Mouse (Mus musculus) splenic B cell, adult 2 months (primary cell): ENCODE results near the gene Fam102a.

ENCODE experiments used
- DNase-seq: peaks from one replicate; pipeline ENCODE4 v3.0.0-alpha.2; 2011; ENCODE audit warnings: low read depth, low spot score
- H3K27me3 ChIP-seq: 2 replicates; pipeline ENCODE4 v1.6.1; 2012; ENCODE audit warnings: mild to moderate bottlenecking, low read length, moderate library complexity, mixed read lengths; ENCODE audit not compliant: control insufficient read depth, poor library complexity, insufficient read depth, severe bottlenecking
- H3K36me3 ChIP-seq: 2 replicates; pipeline ENCODE4 v1.6.1; 2012; ENCODE audit warnings: mild to moderate bottlenecking, low read length, moderate library complexity, mixed read lengths; ENCODE audit not compliant: control insufficient read depth, poor library complexity, insufficient read depth, severe bottlenecking

Gene Fam102a

DNA sequence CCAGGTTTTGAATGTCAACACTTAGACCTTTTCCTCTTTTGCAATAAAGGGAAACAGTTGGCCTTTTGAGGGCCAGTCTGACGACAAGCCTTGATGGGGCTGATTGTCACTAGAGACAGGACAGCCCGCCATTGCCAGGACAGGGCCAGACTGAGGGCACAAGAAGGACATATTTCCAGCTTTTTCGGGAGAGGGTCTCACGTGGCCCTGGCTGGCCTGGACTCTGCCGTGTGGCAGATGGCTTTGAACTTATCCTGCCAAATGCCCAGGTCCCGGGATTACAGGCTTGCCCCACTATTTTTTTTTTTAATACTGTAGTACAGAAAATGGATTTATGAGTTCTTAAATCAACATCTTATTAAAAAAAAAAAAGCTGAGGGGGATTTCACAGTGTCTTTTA lies 56.1 kb downstream of the Fam102a start:
- DNase-seq, result no peak
- peaks cover 10% of the 10 kb centered on the region for H3K36me3 ChIP-seq
- H3K27me3 ChIP-seq, result no peaks in the 10 kb centered on the region

DNA sequence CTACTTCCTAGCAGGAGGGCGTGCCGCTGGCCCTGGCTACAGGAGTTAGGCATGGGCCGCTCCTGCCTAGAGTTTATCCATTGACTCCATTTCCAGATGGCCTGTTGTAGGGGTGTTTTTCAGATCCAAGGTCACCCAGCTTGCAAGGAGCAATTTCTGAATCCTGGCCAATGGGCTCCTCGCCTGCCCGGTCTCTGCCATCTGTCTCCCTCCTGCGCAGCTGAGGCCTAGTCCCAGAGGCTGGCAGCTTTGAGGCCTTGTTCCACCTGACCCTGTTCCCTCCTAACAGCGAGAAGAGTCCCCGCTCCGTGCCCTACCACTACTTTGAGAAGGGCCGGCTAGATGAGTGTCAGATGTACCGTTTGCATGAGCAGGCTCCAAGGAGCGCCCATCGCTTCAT lies 61.6 kb downstream of the Fam102a start:
- peaks cover 19% of the 10 kb centered on the region for H3K36me3 ChIP-seq
- H3K27me3 ChIP-seq, result no peaks in the 10 kb centered on the region
- DNase-seq, result no peak

DNA sequence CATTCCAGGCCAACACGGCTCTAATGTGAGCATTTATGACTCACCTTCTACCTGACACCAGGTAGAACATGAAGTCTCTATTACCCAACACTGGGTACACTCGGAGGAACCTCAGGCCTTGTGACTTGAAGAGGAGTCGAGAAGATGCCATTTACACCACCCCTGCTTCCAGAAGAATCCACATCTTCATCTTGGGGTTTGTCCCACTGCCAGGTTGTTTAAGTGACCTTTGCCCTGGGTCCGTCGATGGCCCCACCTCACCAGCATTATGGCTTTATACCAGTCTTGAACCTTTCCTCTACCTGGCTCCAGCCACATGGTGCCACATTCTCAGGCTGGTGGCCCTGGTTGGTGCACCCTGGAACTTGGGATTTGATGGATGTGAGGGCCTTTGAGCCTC lies 62.1 kb downstream of the Fam102a start:
- no peak for DNase-seq
- Histone ChIP-seq H3K36me3 (peaks cover 17% of the 10 kb centered on the region), H3K27me3 (no peaks in the 10 kb centered on the region)

DNA sequence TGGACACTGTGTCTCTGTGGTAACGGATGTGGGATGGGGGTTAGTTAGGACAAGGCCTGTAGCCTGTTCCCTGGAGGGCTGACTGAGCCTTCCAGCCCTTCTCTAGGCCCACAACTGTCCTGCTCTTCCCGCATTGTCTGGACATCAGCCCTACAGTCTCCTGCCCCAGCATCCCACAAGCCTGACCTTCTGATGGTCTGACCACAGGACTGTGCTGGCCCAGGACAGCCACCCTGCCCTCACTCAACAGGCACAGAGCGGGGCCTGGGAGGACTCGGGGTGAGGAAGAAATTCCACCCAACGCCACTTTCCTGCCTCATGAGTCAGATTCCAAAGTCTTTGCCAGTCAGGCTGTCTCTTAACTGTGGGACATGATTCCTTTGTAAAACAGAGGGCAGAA lies 62.6 kb downstream of the Fam102a start:
- no peaks in the 10 kb centered on the region for H3K27me3 ChIP-seq
- peaks cover 16% of the 10 kb centered on the region for H3K36me3 ChIP-seq
- DNase-seq, result no peak

DNA sequence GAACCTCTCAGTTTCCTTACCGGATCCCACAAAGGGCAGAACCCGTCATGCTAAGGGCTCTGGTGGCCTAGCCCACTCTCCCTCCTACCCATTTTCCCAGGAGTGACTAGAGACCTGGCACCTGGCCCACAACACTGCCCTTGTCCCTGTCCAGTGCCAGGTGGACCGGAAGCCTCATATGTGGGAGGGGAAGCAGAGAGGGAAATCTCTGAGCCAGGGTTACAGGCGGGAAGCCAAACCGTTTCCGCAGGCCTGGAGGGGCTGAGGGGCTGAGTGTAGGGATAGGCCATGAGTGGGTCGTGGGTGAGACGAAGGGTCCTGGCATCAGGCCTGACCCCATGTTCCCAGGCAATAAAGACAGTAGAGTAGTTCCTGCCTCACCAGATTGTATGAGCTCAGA lies 63.4 kb downstream of the Fam102a start:
- Histone ChIP-seq H3K27me3 (no peaks in the 10 kb centered on the region), H3K36me3 (peaks cover 16% of the 10 kb centered on the region)
- no peak for DNase-seq

DNA sequence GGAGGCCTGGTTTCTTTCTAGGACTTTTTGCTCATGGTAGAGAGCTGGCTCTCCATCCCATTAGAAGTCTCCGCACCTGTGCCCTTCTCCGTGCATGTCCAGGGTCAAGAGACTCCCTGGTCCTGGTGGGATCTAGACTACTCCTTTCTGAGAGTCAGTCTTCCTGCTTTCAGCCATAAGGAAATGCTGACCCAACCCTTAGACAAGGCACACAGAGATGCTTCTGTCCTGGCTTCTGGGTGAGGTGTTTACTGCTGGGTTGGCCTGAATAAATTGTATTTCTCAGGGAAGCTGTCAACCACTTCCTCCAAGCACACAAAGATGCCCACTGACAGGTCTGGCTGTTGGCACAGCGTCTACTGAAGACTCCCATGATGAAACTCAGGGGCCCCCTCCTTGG lies 64.3 kb downstream of the Fam102a start, which contains the start of gene St6galnac6:
St6galnac6 (plus strand) TSS at position 301 of the 400 bp plus-strand sequence.
- Histone ChIP-seq H3K36me3 (peaks cover 11% of the 10 kb centered on the region), H3K27me3 (no peaks in the 10 kb centered on the region)
- DNase-seq, result no peak

DNA sequence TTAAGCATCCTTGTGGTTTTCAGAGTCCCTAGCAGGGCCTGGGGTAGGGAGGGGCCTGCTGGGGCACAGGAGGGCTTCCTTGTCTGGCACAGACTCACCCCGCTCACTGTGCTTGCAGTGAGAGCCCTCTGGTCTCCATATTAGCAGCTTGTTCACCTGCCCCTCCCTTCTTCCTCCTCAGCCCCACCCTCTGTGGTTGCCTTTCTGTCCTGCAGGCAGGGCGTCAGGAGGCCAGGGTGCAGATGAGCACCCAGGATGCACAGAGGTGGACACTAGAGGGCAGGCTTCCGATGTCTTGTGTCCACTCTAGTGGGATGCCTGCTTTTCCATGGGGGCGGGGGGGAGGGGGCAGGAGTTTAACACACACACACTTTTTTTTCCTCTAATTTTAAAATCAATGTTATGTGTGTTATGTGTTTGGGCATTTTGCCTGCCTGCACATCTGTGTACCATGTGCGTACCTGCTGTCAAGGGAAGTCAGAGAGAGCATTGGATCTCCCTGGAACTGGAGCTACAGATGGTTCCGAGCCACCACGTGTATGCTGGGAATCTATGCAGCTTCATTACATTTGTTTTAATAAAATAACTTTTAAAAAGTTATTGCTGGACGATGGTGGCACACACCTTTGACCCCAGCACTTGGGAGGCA lies 66.4 kb downstream of the Fam102a start:
- H3K27me3 ChIP-seq, result no peaks in the 10 kb centered on the region
- DNase-seq, result peak; percentile 66
- H3K36me3 ChIP-seq, result peaks cover 11% of the 10 kb centered on the region

DNA sequence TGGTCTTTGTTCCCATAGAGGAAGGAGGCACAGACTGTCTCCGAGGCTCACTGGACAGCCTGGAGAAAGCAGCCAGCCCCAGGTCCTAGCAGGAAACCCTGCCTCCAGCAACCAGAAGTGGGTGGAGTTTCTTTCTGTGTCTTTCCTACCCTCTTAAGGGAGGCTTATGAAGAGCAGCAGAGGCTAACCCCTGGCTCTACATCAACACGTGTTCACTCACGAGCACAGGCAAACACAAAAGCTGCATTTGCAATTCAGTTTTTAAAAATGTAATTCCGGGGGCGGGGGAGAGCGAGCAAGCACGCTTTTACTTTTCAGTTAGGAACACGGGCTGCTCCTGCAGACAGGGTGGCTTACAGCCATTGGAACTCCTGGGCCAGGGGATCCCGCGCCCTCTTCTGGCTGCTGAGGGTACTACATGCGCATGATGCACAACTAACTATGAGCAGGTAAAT lies 67.5 kb downstream of the Fam102a start:
- peaks cover 4% of the 10 kb centered on the region for H3K36me3 ChIP-seq

DNA sequence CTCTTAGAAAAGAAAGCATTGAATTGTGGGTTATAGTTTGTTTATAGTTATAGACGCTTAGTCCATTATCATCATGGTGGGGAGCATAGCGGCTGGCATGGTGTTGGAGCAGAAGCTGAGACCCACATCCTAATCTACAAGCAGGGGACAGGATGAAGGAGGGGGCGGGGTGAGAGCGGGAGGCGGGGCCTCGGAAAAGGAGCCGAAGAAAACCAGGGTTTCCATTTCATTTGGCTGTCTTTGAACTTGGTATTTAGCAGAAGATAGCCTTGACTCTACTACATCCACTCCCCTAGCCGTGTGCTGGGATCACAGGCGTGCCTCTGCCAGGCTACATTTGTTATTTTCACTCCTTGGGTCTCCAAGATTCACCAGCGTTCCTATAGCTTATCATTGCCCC lies 69.5 kb downstream of the Fam102a start:
- DNase-seq, result no peak
- Histone ChIP-seq H3K36me3 (no peaks in the 10 kb centered on the region), H3K27me3 (no peaks in the 10 kb centered on the region)

More for the DNA sequence above, 67.5 kb downstream of the Fam102a start:
- H3K27me3 ChIP-seq, result no peaks in the 10 kb centered on the region
- peak; percentile 87 for DNase-seq

DNA sequence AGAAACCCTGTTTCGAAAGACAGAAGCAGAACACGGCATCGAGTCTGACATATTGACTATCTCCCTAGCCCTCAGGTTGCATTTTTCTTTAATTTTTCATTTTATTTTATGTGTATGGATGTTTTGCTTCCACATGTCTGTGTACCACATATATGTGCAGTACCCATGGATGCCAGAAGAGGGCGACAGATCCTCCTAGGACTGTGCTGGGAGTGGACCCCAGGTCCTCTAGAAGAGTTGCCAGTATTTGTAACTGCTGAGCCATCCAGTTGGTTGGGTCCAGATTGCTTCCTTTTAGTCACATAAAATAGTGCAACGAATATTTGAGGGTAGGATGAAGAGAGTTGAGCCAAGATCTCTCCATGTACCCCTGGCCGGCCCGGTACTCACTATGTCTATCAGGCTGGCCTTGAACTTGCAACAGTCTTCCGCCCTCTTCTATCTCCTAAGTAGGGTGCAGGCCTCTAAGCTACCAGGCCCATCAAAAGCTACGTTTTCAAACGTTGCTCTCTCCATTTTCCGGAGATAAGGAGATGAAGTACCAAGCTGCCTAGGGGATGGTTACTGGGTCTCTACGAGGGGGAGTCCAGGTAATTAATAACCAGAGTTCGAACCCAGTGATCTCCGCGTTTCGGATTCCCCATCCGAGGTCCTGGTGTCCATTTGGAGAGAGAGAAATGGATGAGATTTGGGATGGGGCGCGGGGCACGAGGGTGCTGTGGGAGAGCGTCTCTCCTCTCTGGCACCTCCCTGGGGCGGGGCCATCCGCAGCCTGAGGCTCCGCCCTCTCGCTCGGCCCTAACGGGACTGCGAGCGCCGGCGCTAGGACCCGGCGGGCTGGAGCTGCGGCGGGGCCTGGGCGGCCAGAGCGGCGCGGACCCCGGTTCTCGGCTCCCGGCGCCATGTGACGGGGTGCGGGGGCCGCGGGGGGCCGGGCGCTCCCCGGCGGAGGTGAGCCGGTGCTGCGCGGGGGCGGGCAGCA lies 71.3 kb downstream of the Fam102a start:
- DNase-seq, result peak; percentile 77
- H3K27me3 ChIP-seq, result no peaks in the 10 kb centered on the region
- no peaks in the 10 kb centered on the region for H3K36me3 ChIP-seq

DNA sequence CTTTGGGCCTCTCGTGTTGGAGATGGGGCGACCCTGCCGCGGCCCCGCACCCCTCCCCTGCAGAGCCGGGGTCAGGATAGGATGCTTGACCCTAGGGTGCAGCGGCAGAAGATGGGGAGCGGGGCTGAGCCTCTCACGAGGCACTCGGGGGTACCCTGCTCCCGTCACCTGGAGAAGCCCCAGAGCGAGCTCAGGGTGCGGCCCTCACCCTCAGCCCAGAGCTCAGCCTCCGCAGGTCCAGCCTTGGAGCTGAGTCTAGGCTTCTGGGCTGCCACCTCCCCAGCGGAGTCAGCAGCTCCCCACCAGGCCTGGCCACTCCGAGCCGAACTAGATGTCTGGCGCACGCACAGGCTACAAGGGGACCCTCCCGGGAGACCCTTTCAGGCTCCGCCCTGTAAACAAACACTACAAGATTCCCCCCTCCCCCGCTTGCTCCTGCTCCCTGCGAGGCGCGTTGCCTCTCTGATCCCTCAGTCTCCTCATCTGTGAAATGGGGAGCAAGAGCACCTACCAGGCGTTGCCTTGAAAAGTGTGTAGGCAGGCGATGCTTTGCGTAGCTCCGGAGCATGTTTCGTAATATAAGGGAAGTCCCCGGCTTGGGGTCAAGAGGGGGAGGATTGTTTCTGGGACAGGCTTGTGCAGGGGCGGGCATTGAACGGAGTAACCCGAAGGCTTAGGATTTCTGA lies 72.3 kb downstream of the Fam102a start:
- no peaks in the 10 kb centered on the region for H3K36me3 ChIP-seq
- DNase-seq, result peak; percentile 64
- no peaks in the 10 kb centered on the region for H3K27me3 ChIP-seq

DNA sequence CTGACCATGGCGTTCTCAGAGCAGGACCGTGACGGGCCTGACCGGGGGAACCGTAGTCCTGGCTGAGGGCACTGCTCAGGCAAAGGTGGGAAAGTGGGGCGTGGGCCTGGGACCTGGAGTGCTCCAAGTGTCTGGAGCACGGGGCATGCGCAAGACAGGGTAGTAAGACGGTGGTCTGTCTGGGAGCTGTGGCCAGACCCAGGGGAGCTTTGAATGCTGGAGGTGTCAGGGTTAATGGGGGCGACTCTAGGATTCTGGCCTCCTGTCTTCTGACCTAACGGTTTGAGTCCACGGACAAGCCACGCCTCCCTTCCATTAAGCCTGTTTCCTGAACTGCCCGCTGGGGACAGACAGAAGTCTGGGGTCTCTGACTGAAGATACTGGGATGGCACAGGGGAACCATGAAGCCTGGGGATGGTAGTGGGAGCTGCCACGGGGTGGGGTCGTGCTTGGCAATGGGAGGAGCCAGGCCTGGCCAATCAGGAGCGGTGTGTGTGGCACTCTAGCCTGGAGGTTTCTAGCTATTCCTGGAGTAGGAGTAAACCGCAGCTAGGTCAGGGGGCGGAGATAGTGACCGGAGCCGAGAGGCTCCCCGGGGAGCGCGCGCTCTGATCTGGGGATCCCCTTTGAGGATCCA lies 73.1 kb downstream of the Fam102a start:
- DNase-seq, result peak; percentile 73
- no peaks in the 10 kb centered on the region for H3K27me3 ChIP-seq

DNA sequence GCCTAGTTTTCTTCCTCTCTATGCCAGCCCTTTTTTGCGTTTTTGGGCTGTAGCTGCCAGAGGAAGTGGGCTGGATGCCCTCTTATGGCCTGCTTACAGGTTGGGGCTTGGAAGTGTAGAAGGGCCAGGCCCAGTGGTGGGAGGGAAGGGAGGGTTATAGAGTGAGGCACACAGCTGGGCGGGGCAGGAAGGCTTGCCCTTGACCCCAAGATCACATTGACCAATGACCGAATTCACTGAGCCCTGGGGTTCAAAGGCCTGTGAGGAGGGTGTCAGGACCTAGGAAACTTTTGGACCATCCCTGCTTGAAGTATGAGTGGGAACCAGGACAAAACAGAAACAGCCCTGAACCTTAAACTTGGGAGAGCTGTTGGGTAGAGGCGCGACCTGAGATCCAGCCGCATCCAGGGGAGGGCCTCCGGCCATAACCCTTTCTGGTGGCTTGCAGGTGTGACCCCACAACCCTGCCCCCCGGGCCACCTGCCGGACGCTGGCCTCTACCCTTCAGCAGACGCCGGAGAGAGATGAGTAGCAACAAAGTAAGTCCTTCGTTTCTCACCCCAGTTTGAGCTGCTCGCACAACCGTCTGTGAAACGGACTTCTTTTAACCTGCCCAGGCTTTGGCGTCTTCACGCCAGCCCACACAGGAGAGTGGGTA lies 73.8 kb downstream of the Fam102a start:
- Histone ChIP-seq H3K27me3 (no peaks in the 10 kb centered on the region), H3K36me3 (no peaks in the 10 kb centered on the region)
- DNase-seq, result no peak

More for the DNA sequence above, 73.1 kb downstream of the Fam102a start:
- no peaks in the 10 kb centered on the region for H3K36me3 ChIP-seq
